Mouse (Mus musculus): ENCODE data around the gene Serpinb7. TPM values are rescaled to one million over a fixed set of nuclear protein-coding genes. Genes with fewer than 3 reads are reported as not detected.

Gene Serpinb7
- polyA plus RNA-seq, 1 experiment from 2014 or later, result 0.45 TPM

DNA sequence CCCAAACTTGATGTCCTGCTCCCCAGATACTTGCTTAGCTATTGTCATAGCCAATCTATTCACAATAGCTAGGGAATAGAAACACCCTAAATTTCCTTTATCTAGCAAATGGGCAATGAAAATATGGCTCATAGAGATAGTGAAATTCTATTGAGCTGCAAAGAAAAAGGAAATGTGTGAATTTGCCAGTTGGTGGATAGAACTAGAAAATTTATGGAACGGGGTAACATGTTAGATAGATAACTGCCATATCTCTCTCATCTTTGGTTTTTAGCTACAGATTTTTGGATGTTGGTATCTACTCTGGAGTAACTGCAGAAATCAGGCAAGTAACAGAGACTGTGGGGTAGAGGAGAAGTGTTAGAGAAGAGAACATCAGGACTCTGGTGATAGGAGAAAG is 17.1 kb upstream of the Serpinb7 start:
- Histone ChIP-seq H3K4me2 (ENCODE audit: low read depth, low read length) (no peak overlapping the region), H3K27me3 (ENCODE audit: control insufficient read depth, insufficient read depth, low read length) (no peaks in the 10 kb centered on the region), H3K9ac (ENCODE audit: low read length) (no peak overlapping the region), H3K4me3 (replicated peaks; ENCODE audit: low read length) (no peak overlapping the region), H3K4me1 (ENCODE audit: control insufficient read depth, insufficient read depth, low read length) (no peaks in the 10 kb centered on the region), H3K27ac (ENCODE audit: low read length) (no peak overlapping the region), H3K9me3 (replicated peaks; ENCODE audit: control insufficient read depth, low read length) (no peaks in the 10 kb centered on the region), H3K36me3 (ENCODE audit: control insufficient read depth, insufficient read depth, low read length) (no peaks in the 10 kb centered on the region)
- ATAC-seq (ENCODE audit: insufficient read depth, low FRiP score), result no peak
- WGBS, result 86% methylated on average over 1 of the region's 1 CpGs

- 87% methylated on average over 9 of the region's 9 CpGs for WGBS
These were observed 14.9 kb upstream of the Serpinb7 start for GRCm38 (mm10) chr1:107384532-107384931.

GRCm38 (mm10) chr1:107389753-107390152 is 9.7 kb upstream of the Serpinb7 start:
- no peak overlapping the region for H3K4me3 ChIP-seq (replicated peaks; ENCODE audit: low read length)
- 64% methylated on average over 2 of the region's 2 CpGs for WGBS
- no peaks in the 10 kb centered on the region for H3K4me1 ChIP-seq (ENCODE audit: control insufficient read depth, insufficient read depth, low read length)
- H3K27ac ChIP-seq (ENCODE audit: low read length), result no peak overlapping the region
- no peak overlapping the region for H3K4me2 ChIP-seq (ENCODE audit: low read depth, low read length)
- H3K36me3 ChIP-seq (ENCODE audit: control insufficient read depth, insufficient read depth, low read length), result no peaks in the 10 kb centered on the region
- no peak overlapping the region for H3K9ac ChIP-seq (ENCODE audit: low read length)
- no peaks in the 10 kb centered on the region for H3K27me3 ChIP-seq (ENCODE audit: control insufficient read depth, insufficient read depth, low read length)
- no peak for ATAC-seq (ENCODE audit: insufficient read depth, low FRiP score)
- no peaks in the 10 kb centered on the region for H3K9me3 ChIP-seq (replicated peaks; ENCODE audit: control insufficient read depth, low read length)

More at GRCm38 (mm10) chr1:107384532-107384931, 14.9 kb upstream of the Serpinb7 start:
- Histone ChIP-seq H3K4me2 (ENCODE audit: low read depth, low read length) (no peak overlapping the region), H3K4me3 (replicated peaks; ENCODE audit: low read length) (no peak overlapping the region), H3K9ac (ENCODE audit: low read length) (no peak overlapping the region), H3K27me3 (ENCODE audit: control insufficient read depth, insufficient read depth, low read length) (no peaks in the 10 kb centered on the region), H3K9me3 (replicated peaks; ENCODE audit: control insufficient read depth, low read length) (no peaks in the 10 kb centered on the region), H3K4me1 (ENCODE audit: control insufficient read depth, insufficient read depth, low read length) (no peaks in the 10 kb centered on the region), H3K36me3 (ENCODE audit: control insufficient read depth, insufficient read depth, low read length) (no peaks in the 10 kb centered on the region), H3K27ac (ENCODE audit: low read length) (no peak overlapping the region)
- no peak for ATAC-seq (ENCODE audit: insufficient read depth, low FRiP score)

DNA sequence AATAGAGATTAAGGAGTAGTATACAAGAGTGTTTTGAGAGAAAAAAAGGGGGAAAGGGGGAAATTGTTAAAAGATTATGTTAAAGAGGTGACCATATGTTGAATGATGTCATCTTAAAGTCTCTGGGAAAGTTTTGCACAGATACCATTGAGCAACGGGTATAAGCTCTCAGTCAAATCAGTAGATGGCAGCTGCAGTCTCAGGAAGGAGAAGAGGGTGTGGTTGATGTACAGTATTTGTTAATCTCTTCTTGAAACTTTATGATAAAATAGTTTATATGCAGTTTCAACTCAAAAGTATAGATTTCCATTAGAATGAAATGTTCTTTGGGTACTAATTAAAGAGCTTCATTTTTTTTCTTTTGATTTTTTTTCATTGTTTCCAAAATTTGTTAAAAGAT is 2.0 kb upstream of the Serpinb7 start:
- ATAC-seq (ENCODE audit: insufficient read depth, low FRiP score), result no peak
- H3K4me3 ChIP-seq (replicated peaks; ENCODE audit: low read length), result no peak overlapping the region
- H3K27me3 ChIP-seq (ENCODE audit: control insufficient read depth, insufficient read depth, low read length), result no peaks in the 10 kb centered on the region
- H3K27ac ChIP-seq (ENCODE audit: low read length), result no peak overlapping the region
- H3K36me3 ChIP-seq (ENCODE audit: control insufficient read depth, insufficient read depth, low read length), result no peaks in the 10 kb centered on the region
- H3K9ac ChIP-seq (ENCODE audit: low read length), result no peak overlapping the region
- WGBS, result 52% methylated on average over 1 of the region's 1 CpGs
- no peak overlapping the region for H3K4me2 ChIP-seq (ENCODE audit: low read depth, low read length)
- no peaks in the 10 kb centered on the region for H3K4me1 ChIP-seq (ENCODE audit: control insufficient read depth, insufficient read depth, low read length)
- H3K9me3 ChIP-seq (replicated peaks; ENCODE audit: control insufficient read depth, low read length), result no peaks in the 10 kb centered on the region

DNA sequence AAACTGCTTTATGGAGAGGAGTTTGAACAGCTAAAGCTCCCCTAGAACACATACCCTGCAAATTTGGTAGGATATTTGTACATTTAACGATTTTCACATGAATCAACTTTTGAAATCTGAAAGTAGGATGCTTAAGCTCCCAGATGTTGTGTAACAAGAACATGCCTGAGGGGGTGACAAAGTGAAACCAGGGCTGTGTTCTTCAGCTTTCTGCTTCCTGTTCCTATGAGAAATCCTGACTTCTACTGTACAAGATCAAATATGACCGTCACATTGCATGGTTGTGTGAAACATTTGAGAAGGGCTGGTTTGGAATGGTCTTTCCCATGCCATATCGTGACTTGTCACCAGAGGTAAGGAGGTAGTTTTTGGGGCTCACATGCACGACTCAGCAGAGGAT is 2.6 kb downstream of the Serpinb7 start:
- ATAC-seq (ENCODE audit: insufficient read depth, low FRiP score), result no peak
- Histone ChIP-seq H3K4me1 (ENCODE audit: control insufficient read depth, insufficient read depth, low read length) (no peaks in the 10 kb centered on the region), H3K9ac (ENCODE audit: low read length) (no peak overlapping the region), H3K27me3 (ENCODE audit: control insufficient read depth, insufficient read depth, low read length) (no peaks in the 10 kb centered on the region), H3K27ac (ENCODE audit: low read length) (no peak overlapping the region), H3K9me3 (replicated peaks; ENCODE audit: control insufficient read depth, low read length) (no peaks in the 10 kb centered on the region), H3K36me3 (ENCODE audit: control insufficient read depth, insufficient read depth, low read length) (no peaks in the 10 kb centered on the region), H3K4me2 (ENCODE audit: low read depth, low read length) (no peak overlapping the region), H3K4me3 (replicated peaks; ENCODE audit: low read length) (no peak overlapping the region)
- 75% methylated on average over 4 of the region's 4 CpGs for WGBS

- ATAC-seq (ENCODE audit: insufficient read depth, low FRiP score), result no peak
- Histone ChIP-seq H3K27ac (ENCODE audit: low read length) (no peak overlapping the region), H3K4me2 (ENCODE audit: low read depth, low read length) (no peak overlapping the region), H3K9me3 (replicated peaks; ENCODE audit: control insufficient read depth, low read length) (no peaks in the 10 kb centered on the region), H3K36me3 (ENCODE audit: control insufficient read depth, insufficient read depth, low read length) (no peaks in the 10 kb centered on the region), H3K9ac (ENCODE audit: low read length) (no peak overlapping the region), H3K4me3 (replicated peaks; ENCODE audit: low read length) (no peak overlapping the region), H3K4me1 (ENCODE audit: control insufficient read depth, insufficient read depth, low read length) (no peaks in the 10 kb centered on the region), H3K27me3 (ENCODE audit: control insufficient read depth, insufficient read depth, low read length) (no peaks in the 10 kb centered on the region)
- WGBS, result 7% methylated on average over 1 of the region's 1 CpGs
These were observed 15.2 kb downstream of the Serpinb7 start for GRCm38 (mm10) chr1:107414650-107415049.

DNA sequence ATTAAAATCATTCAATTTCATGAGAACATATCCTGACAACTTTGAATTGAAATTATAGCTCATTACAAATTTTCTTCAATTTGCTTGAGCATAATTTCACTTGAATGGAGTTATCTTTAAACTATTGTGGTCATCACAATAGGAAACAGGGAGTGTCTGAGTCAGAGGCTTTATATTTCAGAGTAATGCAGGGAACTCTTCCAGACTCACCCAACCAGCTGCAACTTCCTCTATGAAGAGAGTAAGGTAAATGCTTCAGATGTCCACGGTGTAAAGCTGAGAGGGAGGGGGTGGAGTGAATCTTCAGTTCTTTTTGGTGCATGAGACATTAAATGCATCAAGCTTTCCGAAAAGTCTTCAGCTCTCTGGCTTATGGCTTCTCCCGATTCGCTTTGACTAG is 23.0 kb downstream of the Serpinb7 start:
- H3K9ac ChIP-seq (ENCODE audit: low read length), result no peak overlapping the region
- WGBS, result 67% methylated on average over 4 of the region's 4 CpGs
- H3K4me1 ChIP-seq (ENCODE audit: control insufficient read depth, insufficient read depth, low read length), result no peaks in the 10 kb centered on the region
- no peaks in the 10 kb centered on the region for H3K27me3 ChIP-seq (ENCODE audit: control insufficient read depth, insufficient read depth, low read length)
- no peak for ATAC-seq (ENCODE audit: insufficient read depth, low FRiP score)
- H3K4me2 ChIP-seq (ENCODE audit: low read depth, low read length), result no peak overlapping the region
- H3K9me3 ChIP-seq (replicated peaks; ENCODE audit: control insufficient read depth, low read length), result no peaks in the 10 kb centered on the region
- H3K4me3 ChIP-seq (replicated peaks; ENCODE audit: low read length), result no peak overlapping the region
- no peaks in the 10 kb centered on the region for H3K36me3 ChIP-seq (ENCODE audit: control insufficient read depth, insufficient read depth, low read length)
- no peak overlapping the region for H3K27ac ChIP-seq (ENCODE audit: low read length)

DNA sequence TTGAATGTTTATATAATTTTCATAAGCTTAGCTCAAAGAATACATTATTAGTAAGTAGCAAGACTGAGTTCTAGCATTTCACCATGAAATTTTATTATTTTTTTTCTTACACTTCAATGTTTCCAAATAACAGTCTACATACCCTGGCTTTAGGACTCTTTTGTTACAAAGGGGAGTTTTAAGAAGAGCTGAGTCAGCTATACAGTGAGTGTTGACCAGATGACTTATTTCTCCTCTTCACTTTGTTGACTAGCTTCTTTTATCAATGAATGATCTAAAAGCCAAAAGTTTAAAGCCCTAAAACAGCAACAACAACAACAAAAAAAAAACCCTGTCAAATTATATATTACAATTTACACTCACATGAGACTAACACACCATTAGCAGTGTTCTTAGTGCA is 31.8 kb downstream of the Serpinb7 start:
- Histone ChIP-seq H3K27me3 (ENCODE audit: control insufficient read depth, insufficient read depth, low read length) (no peaks in the 10 kb centered on the region), H3K4me1 (ENCODE audit: control insufficient read depth, insufficient read depth, low read length) (no peaks in the 10 kb centered on the region), H3K27ac (ENCODE audit: low read length) (no peak overlapping the region), H3K9me3 (replicated peaks; ENCODE audit: control insufficient read depth, low read length) (no peaks in the 10 kb centered on the region), H3K9ac (ENCODE audit: low read length) (no peak overlapping the region), H3K4me3 (replicated peaks; ENCODE audit: low read length) (no peak overlapping the region), H3K36me3 (ENCODE audit: control insufficient read depth, insufficient read depth, low read length) (no peaks in the 10 kb centered on the region), H3K4me2 (ENCODE audit: low read depth, low read length) (no peak overlapping the region)
- ATAC-seq (ENCODE audit: insufficient read depth, low FRiP score), result no peak

DNA sequence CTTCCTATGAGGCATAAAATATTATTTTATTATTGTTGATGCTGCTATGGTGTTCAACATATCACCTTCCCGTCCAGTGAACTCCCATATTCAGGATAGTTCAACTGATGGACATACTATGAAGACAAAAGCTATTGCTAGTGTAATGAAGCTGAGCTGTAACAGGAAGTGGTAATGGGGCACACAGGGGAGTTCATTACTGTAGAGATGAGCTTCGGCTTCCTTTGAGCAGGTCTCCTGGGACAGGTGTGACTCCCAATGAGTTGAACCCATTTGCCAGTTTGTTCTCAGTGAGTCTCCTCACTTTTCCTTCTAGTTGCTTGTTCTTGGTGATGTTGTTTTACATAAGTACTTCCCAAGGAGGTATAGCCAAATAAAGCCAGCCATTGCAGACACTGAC is 36.1 kb downstream of the Serpinb7 start:
- H3K36me3 ChIP-seq (ENCODE audit: control insufficient read depth, insufficient read depth, low read length), result no peaks in the 10 kb centered on the region
- H3K27ac ChIP-seq (ENCODE audit: low read length), result no peak overlapping the region
- H3K9ac ChIP-seq (ENCODE audit: low read length), result no peak overlapping the region
- H3K4me1 ChIP-seq (ENCODE audit: control insufficient read depth, insufficient read depth, low read length), result no peaks in the 10 kb centered on the region
- H3K4me3 ChIP-seq (replicated peaks; ENCODE audit: low read length), result no peak overlapping the region
- no peak for ATAC-seq (ENCODE audit: insufficient read depth, low FRiP score)
- no peak overlapping the region for H3K4me2 ChIP-seq (ENCODE audit: low read depth, low read length)
- 80% methylated on average over 2 of the region's 2 CpGs for WGBS
- H3K27me3 ChIP-seq (ENCODE audit: control insufficient read depth, insufficient read depth, low read length), result no peaks in the 10 kb centered on the region
- no peaks in the 10 kb centered on the region for H3K9me3 ChIP-seq (replicated peaks; ENCODE audit: control insufficient read depth, low read length)

GRCm38 (mm10) chr1:107439462-107439861 is 40.0 kb downstream of the Serpinb7 start:
- no peaks in the 10 kb centered on the region for H3K36me3 ChIP-seq (ENCODE audit: control insufficient read depth, insufficient read depth, low read length)
- H3K4me3 ChIP-seq (replicated peaks; ENCODE audit: low read length), result no peak overlapping the region
- H3K9me3 ChIP-seq (replicated peaks; ENCODE audit: control insufficient read depth, low read length), result no peaks in the 10 kb centered on the region
- H3K4me1 ChIP-seq (ENCODE audit: control insufficient read depth, insufficient read depth, low read length), result no peaks in the 10 kb centered on the region
- no peaks in the 10 kb centered on the region for H3K27me3 ChIP-seq (ENCODE audit: control insufficient read depth, insufficient read depth, low read length)
- H3K9ac ChIP-seq (ENCODE audit: low read length), result no peak overlapping the region
- 83% methylated on average over 3 of the region's 3 CpGs for WGBS
- no peak overlapping the region for H3K27ac ChIP-seq (ENCODE audit: low read length)
- no peak overlapping the region for H3K4me2 ChIP-seq (ENCODE audit: low read depth, low read length)
- no peak for ATAC-seq (ENCODE audit: insufficient read depth, low FRiP score)
